ENCODE assay signal across 9 mouse cellular contexts in the genomic region with DNA sequence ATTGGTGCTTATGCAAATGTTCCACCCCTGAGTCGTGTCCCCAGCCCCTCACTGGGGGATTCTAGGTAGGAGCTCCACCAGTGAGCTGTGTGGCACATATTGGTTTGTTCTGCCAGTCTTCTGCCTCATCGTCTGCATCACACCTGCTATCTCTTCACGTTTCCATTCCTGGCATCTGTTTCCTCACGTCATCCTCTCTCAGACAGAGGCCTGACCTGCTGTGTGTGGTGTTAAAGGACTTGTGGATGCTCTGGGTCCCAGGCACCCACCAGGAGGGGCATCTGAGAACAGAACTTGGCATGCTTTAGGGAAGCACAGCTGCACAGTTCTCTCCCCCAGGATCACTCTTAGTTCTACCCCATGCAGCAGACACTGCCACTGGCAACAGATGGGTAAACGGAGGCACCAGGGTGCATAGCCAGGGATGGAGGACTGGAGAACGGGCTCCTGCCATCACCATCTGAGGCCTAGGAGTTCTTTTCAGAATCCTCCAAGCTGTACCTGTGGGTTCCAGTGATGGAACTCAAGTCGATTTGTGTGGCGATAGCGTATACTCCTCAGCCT. TPM values are rescaled to one million over a fixed set of nuclear protein-coding genes. Genes with fewer than 3 reads are reported as not detected.
A peak's percentile ranks its signal among the peaks of the same experiment; 100 is the strongest.
DNase-seq lines count a peak whose midpoint lies in the region; ATAC-seq lines count a peak whose summit lies in the region.
"Had no signal": no experiment of that assay in that cellular context is flagged by ENCODE, and none has a peak within 500 bp of the region (broad histone marks: within the 10 kb centered on the region; RNA-seq: fewer than 3 reads in every experiment).

No protein-coding gene starts in this region.

- peak overlapping the region; percentile 70 for H3K4me3 ChIP-seq in kidney, embryonic 15.5 days (replicated peaks)
- peak overlapping the region; percentile 77 for H3K4me3 ChIP-seq in embryonic facial prominence, embryonic 10.5 days
- H3K4me3 ChIP-seq in hindbrain, embryonic 14.5 days (replicated peaks; ENCODE audit: low read length) = peak overlapping the region; percentile 58
- H3K4me3 ChIP-seq in midbrain, embryonic 13.5 days (replicated peaks) = peak overlapping the region; percentile 64

- H3K9ac ChIP-seq in kidney, embryonic 15.5 days = peak overlapping the region; percentile 62; the same call in 1 of the 2 replicates
- peak overlapping the region; percentile 81; the same call in 1 of the 2 replicates for H3K9ac ChIP-seq in hindbrain, embryonic 14.5 days
- H3K9ac ChIP-seq in midbrain, embryonic 13.5 days (replicated peaks) = peak overlapping the region; percentile 74; the same call in 1 of the 2 replicates

- H3K4me2 ChIP-seq in kidney, embryonic 15.5 days = peak overlapping the region; percentile 94
- H3K4me2 ChIP-seq in hindbrain, embryonic 14.5 days (replicated peaks) = peak overlapping the region; percentile 88
- H3K4me2 ChIP-seq in midbrain, embryonic 13.5 days (replicated peaks) = peak overlapping the region; percentile 90

- DNase-seq in kidney, adult 8-10 months = no peak
- DNase-seq in embryonic facial prominence, embryonic 10.5 days (ENCODE audit: low spot score) = no peak
- DNase-seq in hindbrain, embryonic 14.5 days (ENCODE audit: low spot score) = no peak
- no peak for DNase-seq in spleen, adult 18-20 months
- DNase-seq in adrenal gland, postnatal 25 days = no peak
- DNase-seq in ovary, adult 18-20 months (ENCODE audit: low spot score) = no peak
- DNase-seq: gastrocnemius, postnatal 14 days had no signal

- peaks cover 68% of the 10 kb centered on the region for H3K27me3 ChIP-seq in kidney, embryonic 15.5 days
- H3K27me3 ChIP-seq in embryonic facial prominence, embryonic 10.5 days (replicated peaks; ENCODE audit: low read depth, poor library complexity, severe bottlenecking) = peaks cover 81% of the 10 kb centered on the region
- H3K27me3 ChIP-seq in hindbrain, embryonic 14.5 days (ENCODE audit: control insufficient read depth, insufficient read depth, low read length) = peaks cover 43% of the 10 kb centered on the region
- peaks cover 54% of the 10 kb centered on the region for H3K27me3 ChIP-seq in midbrain, embryonic 13.5 days

- H3K4me1 ChIP-seq in kidney, embryonic 15.5 days = peaks cover 47% of the 10 kb centered on the region
- peaks cover 46% of the 10 kb centered on the region for H3K4me1 ChIP-seq in embryonic facial prominence, embryonic 10.5 days
- peaks cover 10% of the 10 kb centered on the region; the same call in 1 of the 2 replicates for H3K4me1 ChIP-seq in hindbrain, embryonic 14.5 days (replicated peaks; ENCODE audit: control insufficient read depth, insufficient read depth, low read length)
- peaks cover 22% of the 10 kb centered on the region for H3K4me1 ChIP-seq in midbrain, embryonic 13.5 days (replicated peaks)

- WGBS in kidney, embryonic 15.5 days = 34% methylated on average over 9 of the region's 9 CpGs
- WGBS in embryonic facial prominence, embryonic 10.5 days = 26% methylated on average over 9 of the region's 9 CpGs
- WGBS in hindbrain, embryonic 14.5 days = 33% methylated on average over 9 of the region's 9 CpGs
- 22% methylated on average over 9 of the region's 9 CpGs for whole genome bisulfite sequencing in midbrain, embryonic 13.5 days

- peak overlapping the region; percentile 62 for H3K27ac ChIP-seq in kidney, embryonic 15.5 days
- no peak overlapping the region for H3K27ac ChIP-seq in embryonic facial prominence, embryonic 10.5 days (replicated peaks)
- no peak overlapping the region for H3K27ac ChIP-seq in hindbrain, embryonic 14.5 days
- no peak overlapping the region for H3K27ac ChIP-seq in midbrain, embryonic 13.5 days

- no peak for ATAC-seq in kidney, embryonic 15.5 days (replicated peaks; ENCODE audit: low FRiP score)
- no peak for ATAC-seq in hindbrain, embryonic 14.5 days (ENCODE audit: low FRiP score)
- no peak for ATAC-seq in midbrain, embryonic 13.5 days

- H3K9me3 ChIP-seq in kidney, embryonic 15.5 days (replicated peaks) = no peaks in the 10 kb centered on the region
- H3K9me3 ChIP-seq in embryonic facial prominence, embryonic 10.5 days = peaks cover 3% of the 10 kb centered on the region; the same call in 1 of the 2 replicates
- H3K9me3 ChIP-seq in hindbrain, embryonic 14.5 days (ENCODE audit: control insufficient read depth, low read length) = no peaks in the 10 kb centered on the region
- H3K9me3 ChIP-seq in midbrain, embryonic 13.5 days = no peaks in the 10 kb centered on the region

- H3K36me3 ChIP-seq in kidney, embryonic 15.5 days = no peaks in the 10 kb centered on the region
- no peaks in the 10 kb centered on the region for H3K36me3 ChIP-seq in embryonic facial prominence, embryonic 10.5 days (replicated peaks)
- no peaks in the 10 kb centered on the region for H3K36me3 ChIP-seq in hindbrain, embryonic 14.5 days (replicated peaks; ENCODE audit: control insufficient read depth, insufficient read depth)
- no peaks in the 10 kb centered on the region for H3K36me3 ChIP-seq in midbrain, embryonic 13.5 days

RNA-seq across cellular contexts. Expression of a gene that starts 0.6 kb away (rescaled TPM):
- polyA plus RNA-seq in kidney, embryonic 15.5 days (2015; fragmentation: Nextera tagmentation; extraction: Ambion mirVana) = 6.3 and 7.2 TPM in 2 replicates
- 3.6 and 4.0 TPM in 2 replicates for polyA plus RNA-seq in embryonic facial prominence, embryonic 10.5 days (2016; fragmentation: Nextera tagmentation; extraction: Ambion mirVana)
- 5.4 TPM in 2 replicates for polyA plus RNA-seq in hindbrain, embryonic 14.5 days (2014; fragmentation: Nextera tagmentation; extraction: Ambion mirVana)
- 2.5 and 2.7 TPM in 2 replicates for polyA plus RNA-seq in midbrain, embryonic 13.5 days (2015; fragmentation: Nextera tagmentation; extraction: Ambion mirVana)
- total RNA-seq in adrenal gland, postnatal 25 days (2021) = 11.7 and 14.3 TPM in 2 replicates

RNA-seq across cellular contexts. Expression of a gene that starts 4.0 kb away (rescaled TPM):
- polyA plus RNA-seq in kidney, embryonic 15.5 days (2015; fragmentation: Nextera tagmentation; extraction: Ambion mirVana) = 0.80 and 1.2 TPM in 2 replicates
- 2.2 TPM in 2 replicates for polyA plus RNA-seq in embryonic facial prominence, embryonic 10.5 days (2016; fragmentation: Nextera tagmentation; extraction: Ambion mirVana)
- polyA plus RNA-seq in hindbrain, embryonic 14.5 days (2014; fragmentation: Nextera tagmentation; extraction: Ambion mirVana) = 16.6 and 16.7 TPM in 2 replicates
- 17.1 and 18.5 TPM in 2 replicates for polyA plus RNA-seq in midbrain, embryonic 13.5 days (2015; fragmentation: Nextera tagmentation; extraction: Ambion mirVana)
- total RNA-seq in adrenal gland, postnatal 25 days (2021) = 8.3 and 8.4 TPM in 2 replicates

RNA-seq across cellular contexts. Expression of a gene that starts 13.5 kb away (rescaled TPM):
- polyA plus RNA-seq in kidney, embryonic 15.5 days (2015; fragmentation: Nextera tagmentation; extraction: Ambion mirVana) = 1.2 and 1.7 TPM in 2 replicates
- polyA plus RNA-seq in embryonic facial prominence, embryonic 10.5 days (2016; fragmentation: Nextera tagmentation; extraction: Ambion mirVana) = 0.55 TPM in 1 of 2 replicates, not detected in the other
- polyA plus RNA-seq in hindbrain, embryonic 14.5 days (2014; fragmentation: Nextera tagmentation; extraction: Ambion mirVana) = 1.4 and 1.5 TPM in 2 replicates
- 0.70 and 0.79 TPM in 2 replicates for polyA plus RNA-seq in midbrain, embryonic 13.5 days (2015; fragmentation: Nextera tagmentation; extraction: Ambion mirVana)
- 6.1 and 7.8 TPM in 2 replicates for total RNA-seq in adrenal gland, postnatal 25 days (2021)

RNA-seq across cellular contexts. Expression of a gene that starts 26.1 kb away (rescaled TPM):
- polyA plus RNA-seq in kidney, embryonic 15.5 days (2015; fragmentation: Nextera tagmentation; extraction: Ambion mirVana) = 2.8 and 3.9 TPM in 2 replicates
- 0.54 and 0.72 TPM in 2 replicates for polyA plus RNA-seq in embryonic facial prominence, embryonic 10.5 days (2016; fragmentation: Nextera tagmentation; extraction: Ambion mirVana)
- 0.21 and 0.41 TPM in 2 replicates for polyA plus RNA-seq in hindbrain, embryonic 14.5 days (2014; fragmentation: Nextera tagmentation; extraction: Ambion mirVana)
- 0.28 and 0.31 TPM in 2 replicates for polyA plus RNA-seq in midbrain, embryonic 13.5 days (2015; fragmentation: Nextera tagmentation; extraction: Ambion mirVana)
- total RNA-seq in adrenal gland, postnatal 25 days (2021) = 3.7 and 4.8 TPM in 2 replicates

RNA-seq across cellular contexts. Expression of a gene that starts 50.0 kb away (rescaled TPM):
- 6.3 and 6.5 TPM in 2 replicates for polyA plus RNA-seq in kidney, embryonic 15.5 days (2015; fragmentation: Nextera tagmentation; extraction: Ambion mirVana)
- 6.0 and 7.9 TPM in 2 replicates for polyA plus RNA-seq in embryonic facial prominence, embryonic 10.5 days (2016; fragmentation: Nextera tagmentation; extraction: Ambion mirVana)
- polyA plus RNA-seq in hindbrain, embryonic 14.5 days (2014; fragmentation: Nextera tagmentation; extraction: Ambion mirVana) = 57.3 and 61.0 TPM in 2 replicates
- 63.9 and 65.5 TPM in 2 replicates for polyA plus RNA-seq in midbrain, embryonic 13.5 days (2015; fragmentation: Nextera tagmentation; extraction: Ambion mirVana)
- 2.2 and 2.6 TPM in 2 replicates for total RNA-seq in adrenal gland, postnatal 25 days (2021)
